Mouse (Mus musculus) erythroblast, embryonic 14.5 days (primary cell): ENCODE measurements around the gene Prf1.

ENCODE experiments used
- GATA1 ChIP-seq: IDR thresholded peaks from 2 replicates; pipeline ENCODE4 v1.6.1; 2012; ENCODE audit warnings: low read length, inconsistent platforms, mixed read lengths
- TAL1 ChIP-seq: IDR thresholded peaks from 3 replicates; pipeline ENCODE4 v1.6.1; 2012; ENCODE audit warnings: low read length, inconsistent platforms, mixed read lengths

GRCm38 (mm10) chr10:61297477-61297876 is at the start of gene Prf1:
- no peak for TF ChIP-seq GATA1
- no peak for TF ChIP-seq TAL1
